Mouse (Mus musculus) kidney, embryonic 16.5 days (tissue): ENCODE measurements around the gene Poln. TPM values are rescaled to one million over a fixed set of nuclear protein-coding genes. Genes with fewer than 3 reads are reported as not detected.

Experiments used
- ATAC-seq: fragments of 200-750 bp; cut with Nextera tagmentation; 2 replicates; pipeline ENCODE4 v1.8.0; 2017; ENCODE audit warnings: moderate TSS enrichment; ENCODE audit not compliant: low FRiP score, low TSS enrichment
- H3K27ac ChIP-seq: fragments of 300-500 bp; sonication (generic); 2 replicates; pipeline ENCODE4 v1.5.1; 2014; ENCODE audit warnings: low read length
- H3K27me3 ChIP-seq: fragments of 300-500 bp; sonication (generic); 2 replicates; pipeline ENCODE4 v1.6.1; 2014; ENCODE audit warnings: low read length, control low read depth, mixed read lengths; ENCODE audit not compliant: insufficient read depth
- H3K36me3 ChIP-seq: fragments of 300-500 bp; sonication (generic); 2 replicates; pipeline ENCODE4 v1.6.1; 2014; ENCODE audit warnings: low read length, control low read depth, mixed read lengths; ENCODE audit not compliant: insufficient read depth
- H3K4me1 ChIP-seq: fragments of 300-500 bp; sonication (generic); 2 replicates; pipeline ENCODE4 v1.6.1; 2014; ENCODE audit warnings: low read length, control low read depth, mixed read lengths; ENCODE audit not compliant: insufficient read depth
- H3K4me2 ChIP-seq: fragments of 300-500 bp; sonication (generic); replicated peaks from 2 replicates; pipeline ENCODE4 v1.6.1; 2014; ENCODE audit warnings: low read depth, low read length
- H3K4me3 ChIP-seq: fragments of 300-500 bp; sonication (generic); 2 replicates; pipeline ENCODE4 v1.5.1; 2014; ENCODE audit warnings: mild to moderate bottlenecking, low read length
- H3K9ac ChIP-seq: fragments of 300-500 bp; sonication (generic); replicated peaks from 2 replicates; pipeline ENCODE4 v1.6.1; 2014; ENCODE audit warnings: low read length
- H3K9me3 ChIP-seq: fragments of 300-500 bp; sonication (generic); 2 replicates; pipeline ENCODE4 v1.6.1; 2016; ENCODE audit warnings: low read length, control low read depth
- WGBS: fragments of 180-500 bp; shearing (Covaris S2); extraction: QIAGEN DNeasy Blood & Tissue Kit; methylation state at CpG from one replicate; pipeline ENCODE4 v1.1.7; 2014; 5-methylcytosine and 5-hydroxymethylcytosine counted together
- polyA plus RNA-seq: library from polyadenylated mRNA; unstranded; fragments of >200 nt; fragmentation: Nextera tagmentation; extraction: Ambion mirVana; gene quantifications from 2 replicates; pipeline ENCODE4 v1.2.1, GENCODE M21; 2015

The Poln gene
- polyA plus RNA-seq, 1 experiment from 2014 or later = 0.45 TPM

GRCm38 (mm10) chr5:33998505-33998877, 170.8 kb downstream of the Poln start:
- Histone ChIP-seq H3K4me2 (no peak overlapping the region), H3K36me3 (no peaks in the 10 kb centered on the region), H3K4me3 (no peak overlapping the region), H3K9me3 (no peaks in the 10 kb centered on the region), H3K9ac (no peak overlapping the region), H3K4me1 (peaks cover 17% of the 10 kb centered on the region), H3K27me3 (peaks cover 63% of the 10 kb centered on the region), H3K27ac (no peak overlapping the region)
- no peak for ATAC-seq
- 95% methylated on average over 3 of the region's 3 CpGs for WGBS

DNA sequence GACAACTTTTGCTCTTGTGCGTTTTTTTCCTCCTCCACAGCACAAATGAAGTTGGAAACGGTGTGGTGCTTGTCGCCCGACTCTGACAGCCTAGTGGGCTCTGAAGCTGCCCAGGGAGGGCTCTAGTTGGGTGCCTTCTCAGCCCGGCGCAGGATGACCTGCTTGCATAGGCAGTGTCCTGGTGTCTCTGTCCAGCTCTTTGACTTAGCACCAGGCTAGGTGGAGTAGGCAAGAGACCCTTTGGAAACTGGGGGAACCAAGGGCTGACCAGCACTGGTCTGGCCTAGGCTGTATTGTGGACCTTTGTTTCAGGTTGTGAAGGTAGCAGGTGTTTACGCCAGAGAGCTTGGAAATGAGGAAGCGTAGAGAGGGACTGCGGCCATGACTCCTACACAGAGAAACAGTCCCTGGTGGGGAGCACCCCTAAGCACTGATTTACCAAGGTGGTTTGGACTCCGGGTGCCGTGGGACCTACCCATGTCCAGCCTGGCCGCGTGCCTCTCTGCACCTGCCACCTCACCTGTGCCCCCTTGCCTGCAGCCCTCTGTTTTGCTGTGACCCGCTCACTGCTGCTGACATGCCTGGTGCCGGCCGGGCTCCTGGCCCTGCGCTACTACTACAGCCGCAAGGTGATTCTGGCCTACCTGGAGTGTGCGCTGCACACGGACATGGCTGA, 171.3 kb downstream of the Poln start:
- Histone ChIP-seq H3K4me1 (peaks cover 17% of the 10 kb centered on the region), H3K27ac (no peak overlapping the region), H3K27me3 (peaks cover 63% of the 10 kb centered on the region), H3K4me3 (peak overlapping the region; percentile 64), H3K4me2 (peak overlapping the region; percentile 97; the same call in 1 of the 2 replicates), H3K9me3 (no peaks in the 10 kb centered on the region), H3K9ac (no peak overlapping the region), H3K36me3 (no peaks in the 10 kb centered on the region)
- WGBS = 74% methylated on average over 20 of the region's 20 CpGs
- ATAC-seq = no peak

DNA sequence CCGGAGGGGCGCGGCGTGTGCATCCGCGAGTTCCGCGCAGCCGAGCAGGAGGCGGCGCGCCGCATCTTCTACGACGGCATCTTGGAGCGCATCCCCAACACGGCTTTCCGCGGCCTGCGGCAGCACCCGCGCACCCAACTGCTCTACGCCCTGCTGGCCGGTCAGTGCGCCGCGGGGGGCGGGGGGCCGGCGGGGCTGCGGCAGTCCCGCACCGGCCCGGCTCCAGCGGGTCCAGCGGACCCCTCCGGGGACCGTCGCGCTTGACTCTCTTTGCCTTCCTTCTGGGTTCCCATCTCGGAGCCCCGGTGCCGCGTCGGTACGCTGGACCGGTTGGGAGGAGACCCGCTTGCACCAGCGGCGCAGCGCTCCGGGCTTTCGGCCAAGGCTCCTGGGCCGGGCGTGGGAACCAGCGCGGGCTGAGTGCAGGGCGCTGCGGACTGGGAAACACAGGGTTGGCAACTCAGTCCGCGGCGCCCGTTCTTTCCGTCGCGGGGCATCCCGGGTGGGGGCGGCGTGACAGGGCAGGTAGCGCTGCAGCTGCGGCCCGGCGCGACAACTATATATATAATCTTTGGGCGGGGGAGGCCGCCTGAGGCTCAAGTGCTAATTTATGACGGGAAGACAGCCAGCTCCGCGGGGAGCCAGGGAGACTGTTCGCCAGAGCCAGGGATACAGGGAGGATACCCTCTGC, 172.1 kb downstream of the Poln start:
- no peak overlapping the region for H3K27ac ChIP-seq
- 0 out of 2 replicates have a peak, but pooled peaks have one; percentile 44 for ATAC-seq

DNA sequence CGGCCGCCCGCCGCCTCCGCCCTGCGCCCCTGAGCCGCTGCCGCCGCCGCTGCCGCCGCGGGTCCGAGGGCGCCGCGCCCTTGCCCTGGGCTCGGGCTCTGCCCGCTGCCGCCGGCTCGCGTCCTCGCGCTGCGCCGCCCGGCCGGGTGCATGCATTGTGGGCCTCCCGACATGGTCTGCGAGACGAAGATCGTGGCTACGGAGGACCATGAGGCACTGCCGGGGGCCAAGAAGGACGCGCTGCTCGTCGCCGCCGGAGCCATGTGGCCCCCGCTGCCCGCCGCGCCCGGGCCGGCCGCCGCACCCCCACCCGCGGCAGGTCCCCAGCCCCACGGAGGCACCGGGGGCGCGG, 172.6 kb downstream of the Poln start:
- WGBS = under 1% methylated on average over 54 of the region's 55 CpGs

More for the DNA sequence above, 172.1 kb downstream of the Poln start:
- Histone ChIP-seq H3K9ac (peak overlapping the region; percentile 64), H3K36me3 (no peaks in the 10 kb centered on the region), H3K4me2 (peak overlapping the region; percentile 97), H3K27me3 (peaks cover 63% of the 10 kb centered on the region), H3K4me1 (peaks cover 17% of the 10 kb centered on the region), H3K9me3 (no peaks in the 10 kb centered on the region), H3K4me3 (peak overlapping the region; percentile 64)
- under 1% methylated on average over 67 of the region's 80 CpGs for WGBS

GRCm38 (mm10) chr5:33995843-33996693, 173.2 kb downstream of the Poln start, which contains the start of gene Nat8l:
Gene Nat8l (plus strand): TSS chr5:33995984.
- under 1% methylated on average over 82 of the region's 90 CpGs for WGBS
- Histone ChIP-seq H3K4me2 (peak within 1 kb of the TSS; percentile 97), H3K27ac (no peak within 1 kb of the TSS), H3K27me3 (peaks cover 63% of the 10 kb centered on the region), H3K9ac (peak within 1 kb of the TSS; percentile 64), H3K4me1 (peaks cover 17% of the 10 kb centered on the region), H3K9me3 (no peaks in the 10 kb centered on the region), H3K36me3 (no peaks in the 10 kb centered on the region), H3K4me3 (peak within 1 kb of the TSS; percentile 64)
- peak; percentile 67 for ATAC-seq

More for the DNA sequence above, 172.6 kb downstream of the Poln start:
- peak; percentile 35 for ATAC-seq
- Histone ChIP-seq H3K36me3 (no peaks in the 10 kb centered on the region), H3K27ac (no peak overlapping the region), H3K9me3 (no peaks in the 10 kb centered on the region), H3K4me1 (peaks cover 17% of the 10 kb centered on the region), H3K4me3 (peak overlapping the region; percentile 64), H3K9ac (peak overlapping the region; percentile 64), H3K4me2 (peak overlapping the region; percentile 97), H3K27me3 (peaks cover 63% of the 10 kb centered on the region)

- Histone ChIP-seq H3K9me3 (no peaks in the 10 kb centered on the region), H3K4me2 (peak overlapping the region; percentile 97), H3K27ac (no peak overlapping the region), H3K4me1 (peaks cover 17% of the 10 kb centered on the region), H3K4me3 (peak overlapping the region; percentile 64), H3K27me3 (peaks cover 59% of the 10 kb centered on the region), H3K36me3 (no peaks in the 10 kb centered on the region), H3K9ac (peak overlapping the region; percentile 64; the same call in 1 of the 2 replicates)
- WGBS = 29% methylated on average over 28 of the region's 28 CpGs
- no peak for ATAC-seq
Measured at GRCm38 (mm10) chr5:33994671-33995625, 174.3 kb downstream of the Poln start.

DNA sequence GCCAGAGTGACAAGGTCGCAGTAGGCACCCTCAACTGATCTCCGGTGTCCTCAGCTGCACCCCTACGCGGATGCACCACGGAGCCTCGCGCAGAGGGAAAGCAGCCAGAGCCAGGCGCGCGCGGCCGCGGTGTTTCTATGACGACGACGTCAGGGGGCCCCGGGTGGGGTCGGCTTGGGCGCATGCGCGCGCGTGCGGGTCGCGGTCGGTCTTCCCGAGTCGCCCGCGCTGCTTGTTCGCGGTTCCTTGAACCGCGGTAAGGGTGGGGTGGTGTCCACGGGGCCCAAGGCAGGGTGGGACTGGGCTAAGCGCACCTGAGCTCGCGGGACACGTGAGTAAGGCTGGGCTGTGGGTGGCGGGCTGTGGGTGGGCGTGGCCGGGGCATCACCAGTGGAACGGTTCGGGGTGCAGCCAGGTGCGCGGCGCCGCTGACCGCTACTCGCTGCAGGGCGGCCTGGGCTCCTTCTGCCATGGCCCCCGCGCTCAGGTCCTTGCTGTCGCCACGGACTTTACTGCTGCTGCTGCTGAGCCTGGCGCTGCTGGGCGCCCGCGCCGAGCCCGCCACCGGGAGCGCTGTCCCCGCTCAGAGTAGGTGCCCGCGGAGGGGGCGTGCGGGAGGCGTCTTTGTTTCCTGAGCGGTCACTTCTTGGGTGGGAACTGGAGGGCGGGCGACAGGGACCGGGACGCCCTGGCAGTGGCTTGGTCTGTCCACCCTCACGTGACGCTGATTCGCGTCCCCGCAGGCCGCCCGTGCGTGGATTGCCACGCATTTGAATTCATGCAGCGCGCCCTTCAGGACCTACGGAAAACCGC, 185.7 kb downstream of the Poln start, which contains the start of gene Gm1673:
Gm1673 (plus strand) TSS at position 125 of the 813 bp plus-strand sequence.
- Histone ChIP-seq H3K9ac (peak within 1 kb of the TSS; percentile 65), H3K27ac (no peak within 1 kb of the TSS), H3K36me3 (no peaks in the 10 kb centered on the region), H3K9me3 (no peaks in the 10 kb centered on the region), H3K4me1 (peaks cover 13% of the 10 kb centered on the region), H3K4me2 (peak within 1 kb of the TSS; percentile 80), H3K4me3 (peak within 1 kb of the TSS; percentile 85), H3K27me3 (no peaks in the 10 kb centered on the region)
- WGBS = under 1% methylated on average over 86 of the region's 88 CpGs
- ATAC-seq = peak; percentile 87

GRCm38 (mm10) chr5:33982731-33983259, 186.5 kb downstream of the Poln start:
- no peak for ATAC-seq
- WGBS = 4% methylated on average over 26 of the region's 26 CpGs
- Histone ChIP-seq H3K36me3 (no peaks in the 10 kb centered on the region), H3K4me1 (peaks cover 13% of the 10 kb centered on the region), H3K4me2 (peak overlapping the region; percentile 80), H3K4me3 (peak overlapping the region; percentile 85), H3K27ac (no peak overlapping the region), H3K9me3 (no peaks in the 10 kb centered on the region), H3K27me3 (no peaks in the 10 kb centered on the region), H3K9ac (peak overlapping the region; percentile 65)
